Mouse (Mus musculus) hindbrain, embryonic 16.5 days (tissue): Measurements from ENCODE around the gene Olfr1232. TPM values are rescaled to one million over a fixed set of nuclear protein-coding genes. Genes with fewer than 3 reads are reported as not detected.

ENCODE experiments used
- ATAC-seq: fragments of 200-750 bp; cut with Nextera tagmentation; 2 replicates; pipeline ENCODE4 v1.8.0; 2017; ENCODE audit warnings: moderate TSS enrichment, moderate library complexity
- H3K27ac ChIP-seq: fragments of 300-500 bp; sonication (generic); 2 replicates; pipeline ENCODE4 v1.5.1; 2014; ENCODE audit warnings: low read depth, mild to moderate bottlenecking, control low read depth, low read length, moderate library complexity
- H3K27me3 ChIP-seq: fragments of 300-500 bp; sonication (generic); replicated peaks from 2 replicates; pipeline ENCODE4 v1.6.1; 2014; ENCODE audit warnings: low read length; ENCODE audit not compliant: control insufficient read depth, insufficient read depth
- H3K36me3 ChIP-seq: fragments of 300-500 bp; sonication (generic); 2 replicates; pipeline ENCODE4 v1.6.1; 2014; ENCODE audit warnings: mild to moderate bottlenecking, low read length, moderate library complexity, mixed read lengths; ENCODE audit not compliant: control insufficient read depth, insufficient read depth
- H3K4me1 ChIP-seq: fragments of 300-500 bp; sonication (generic); 2 replicates; pipeline ENCODE4 v1.6.1; 2014; ENCODE audit warnings: low read depth, low read length; ENCODE audit not compliant: control insufficient read depth, insufficient read depth
- H3K4me2 ChIP-seq: fragments of 300-500 bp; sonication (generic); 2 replicates; pipeline ENCODE4 v1.6.1; 2014; ENCODE audit warnings: mild to moderate bottlenecking, low read length, control low read depth, moderate library complexity
- H3K4me3 ChIP-seq: fragments of 300-500 bp; sonication (generic); 2 replicates; pipeline ENCODE4 v1.5.1; 2014; ENCODE audit warnings: mild to moderate bottlenecking, low read length, control low read depth, moderate library complexity
- H3K9ac ChIP-seq: fragments of 300-500 bp; sonication (generic); 2 replicates; pipeline ENCODE4 v1.6.1; 2014; ENCODE audit warnings: low read depth, mild to moderate bottlenecking, control low read depth, low read length, moderate library complexity
- H3K9me3 ChIP-seq: fragments of 300-500 bp; sonication (generic); 2 replicates; pipeline ENCODE4 v1.6.1; 2014; ENCODE audit warnings: mild to moderate bottlenecking, low read length, moderate library complexity; ENCODE audit not compliant: control insufficient read depth
- WGBS: fragments of 180-500 bp; shearing (Covaris S2); extraction: QIAGEN DNeasy Blood & Tissue Kit; methylation state at CpG from one replicate; pipeline ENCODE4 v1.1.7; 2014; 5-methylcytosine and 5-hydroxymethylcytosine counted together
- polyA plus RNA-seq: library from polyadenylated mRNA; unstranded; fragments of >200 nt; fragmentation: Nextera tagmentation; extraction: Ambion mirVana; gene quantifications from 2 replicates; pipeline ENCODE4 v1.2.1, GENCODE M21; 2015

Olfr1232 gene
- not detected in 2 replicates for polyA plus RNA-seq

GRCm38 (mm10) chr2:89329575-89329974 is at the start of gene Olfr1232:
Gene Olfr1232 (minus strand): TSS chr2:89329675.
- no peak within 1 kb of the TSS for H3K4me2 ChIP-seq
- no peak within 1 kb of the TSS for H3K4me3 ChIP-seq
- no peaks in the 10 kb centered on the region for H3K4me1 ChIP-seq
- H3K9me3 ChIP-seq, result no peaks in the 10 kb centered on the region
- no peak within 1 kb of the TSS for H3K9ac ChIP-seq
- H3K27ac ChIP-seq, result no peak within 1 kb of the TSS
- H3K27me3 ChIP-seq, result no peaks in the 10 kb centered on the region
- H3K36me3 ChIP-seq, result no peaks in the 10 kb centered on the region
- ATAC-seq, result no peak

DNA sequence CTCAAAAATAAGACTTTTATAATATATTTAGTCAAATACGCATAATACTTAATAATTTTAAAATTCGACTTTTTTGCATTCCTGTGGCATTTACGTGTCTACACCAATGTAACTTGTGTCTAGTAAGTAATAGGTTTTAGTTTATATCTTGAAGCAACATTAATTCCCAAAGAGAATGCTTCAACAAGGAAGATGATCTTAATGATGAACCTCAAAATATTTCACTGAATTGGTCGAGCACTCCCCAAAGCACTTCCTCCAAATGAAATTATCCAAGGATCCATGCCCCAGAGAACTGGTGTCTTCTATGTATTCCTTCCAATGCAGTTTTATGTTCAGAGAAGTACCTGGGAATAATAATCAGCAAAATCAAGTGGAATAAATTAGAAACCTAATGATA is 35.3 kb upstream of the Olfr1232 start, which contains the start of gene Olfr1234:
Gene Olfr1234 (minus strand): TSS at position 101 of the 400 bp plus-strand sequence.
- no peak within 1 kb of the TSS for H3K4me3 ChIP-seq
- 90% methylated on average over 4 of the region's 4 CpGs for WGBS
- no peaks in the 10 kb centered on the region for H3K27me3 ChIP-seq
- no peak for ATAC-seq
- no peaks in the 10 kb centered on the region for H3K36me3 ChIP-seq
- H3K9me3 ChIP-seq, result no peaks in the 10 kb centered on the region
- H3K27ac ChIP-seq, result no peak within 1 kb of the TSS
- H3K4me2 ChIP-seq, result no peak within 1 kb of the TSS
- H3K4me1 ChIP-seq, result no peaks in the 10 kb centered on the region
- no peak within 1 kb of the TSS for H3K9ac ChIP-seq

DNA sequence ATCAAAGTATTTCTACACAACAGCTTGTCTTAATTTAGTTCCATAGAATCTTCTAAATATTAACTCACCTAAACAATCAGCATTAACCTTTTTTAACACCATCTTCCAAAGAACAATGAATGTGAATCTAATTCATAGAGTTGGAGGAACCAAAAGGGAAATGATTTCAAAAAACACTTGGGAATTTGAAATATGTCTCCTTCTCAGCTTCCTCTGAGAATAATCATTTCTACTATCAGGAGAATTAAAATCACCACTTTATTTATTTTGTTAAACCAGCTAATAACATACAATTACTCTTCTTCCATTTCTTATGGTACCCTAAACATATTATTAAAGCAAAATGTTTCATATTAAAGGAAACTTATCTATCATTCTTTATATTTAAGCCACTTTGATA is 12.8 kb upstream of the Olfr1232 start, which contains the start of gene Olfr1233:
Gene Olfr1233 (minus strand): TSS at position 101 of the 400 bp plus-strand sequence.
- Histone ChIP-seq H3K4me3 (no peak within 1 kb of the TSS), H3K4me1 (no peaks in the 10 kb centered on the region), H3K9me3 (no peaks in the 10 kb centered on the region), H3K4me2 (no peak within 1 kb of the TSS), H3K27ac (no peak within 1 kb of the TSS), H3K36me3 (no peaks in the 10 kb centered on the region), H3K9ac (no peak within 1 kb of the TSS), H3K27me3 (no peaks in the 10 kb centered on the region)
- ATAC-seq, result no peak

- WGBS, result 70% methylated on average over 2 of the region's 2 CpGs
- no peak for ATAC-seq
- no peak within 1 kb of the TSS for H3K9ac ChIP-seq
- no peak within 1 kb of the TSS for H3K27ac ChIP-seq
- no peaks in the 10 kb centered on the region for H3K4me1 ChIP-seq
- no peaks in the 10 kb centered on the region for H3K9me3 ChIP-seq
- no peaks in the 10 kb centered on the region for H3K27me3 ChIP-seq
- H3K4me2 ChIP-seq, result no peak within 1 kb of the TSS
- no peak within 1 kb of the TSS for H3K4me3 ChIP-seq
- no peaks in the 10 kb centered on the region for H3K36me3 ChIP-seq
Measured at GRCm38 (mm10) chr2:89306974-89307373, 22.5 kb downstream of the Olfr1232 start, which contains the start of gene Olfr1231. Gene Olfr1231 (minus strand): TSS chr2:89307074.

DNA sequence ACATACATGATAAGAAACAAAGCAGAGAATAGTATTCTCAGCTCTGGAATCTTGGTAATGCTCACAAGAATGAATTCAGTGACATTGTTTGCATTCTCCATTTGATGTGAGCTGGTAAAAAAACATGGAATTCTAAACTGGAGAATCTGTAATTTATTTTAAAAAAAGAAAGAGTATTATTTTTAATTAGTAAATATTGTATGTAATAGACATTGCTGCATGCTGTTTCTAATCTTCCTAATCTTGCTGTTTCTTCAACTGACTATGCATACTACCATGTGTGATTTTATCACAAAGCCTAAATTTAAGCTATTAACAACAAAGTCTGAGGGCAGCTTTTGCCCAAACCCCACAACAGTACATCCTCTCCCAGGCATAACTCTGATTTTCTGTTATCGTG is 32.3 kb downstream of the Olfr1232 start, which contains the start of gene Olfr1230:
Gene Olfr1230 (minus strand): TSS at position 101 of the 400 bp plus-strand sequence.
- WGBS, result 85% methylated on average over 1 of the region's 1 CpGs
- H3K9me3 ChIP-seq, result no peaks in the 10 kb centered on the region
- H3K27me3 ChIP-seq, result no peaks in the 10 kb centered on the region
- H3K27ac ChIP-seq, result no peak within 1 kb of the TSS
- no peak for ATAC-seq
- H3K4me3 ChIP-seq, result no peak within 1 kb of the TSS
- no peaks in the 10 kb centered on the region for H3K36me3 ChIP-seq
- H3K4me2 ChIP-seq, result no peak within 1 kb of the TSS
- no peak within 1 kb of the TSS for H3K9ac ChIP-seq
- no peaks in the 10 kb centered on the region for H3K4me1 ChIP-seq

DNA sequence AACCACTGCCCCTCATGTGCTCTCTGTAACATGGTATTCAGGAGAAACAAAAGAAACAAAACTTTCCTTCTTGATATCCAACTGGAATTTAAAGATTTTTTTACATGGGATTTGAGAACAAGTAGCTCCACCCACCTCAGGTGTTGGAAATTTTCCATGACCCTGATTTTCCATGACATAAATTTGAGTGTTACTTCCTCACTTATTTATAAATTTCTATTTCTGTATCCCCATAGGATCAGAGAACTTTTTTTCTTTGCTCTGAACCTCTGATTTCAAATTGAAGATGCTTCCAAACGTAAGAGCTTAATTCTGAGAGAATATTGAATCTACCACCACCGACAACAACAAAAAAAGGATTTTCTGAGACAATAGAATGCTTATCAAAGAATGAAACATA is 41.6 kb downstream of the Olfr1232 start, which contains the start of gene Olfr1229:
Gene Olfr1229 (minus strand): TSS at position 101 of the 400 bp plus-strand sequence.
- no peaks in the 10 kb centered on the region for H3K27me3 ChIP-seq
- ATAC-seq, result no peak
- no peaks in the 10 kb centered on the region for H3K4me1 ChIP-seq

More for the DNA sequence above, 41.6 kb downstream of the Olfr1232 start, which contains the start of gene Olfr1229:
- Histone ChIP-seq H3K4me3 (no peak within 1 kb of the TSS), H3K9me3 (no peaks in the 10 kb centered on the region), H3K27ac (no peak within 1 kb of the TSS), H3K9ac (no peak within 1 kb of the TSS), H3K36me3 (no peaks in the 10 kb centered on the region), H3K4me2 (no peak within 1 kb of the TSS)
- 84% methylated on average over 2 of the region's 2 CpGs for WGBS

Other genes starting within 250 kb of the Olfr1232 start
- not detected in 2 replicates for gene Olfr1219, start 246.2 kb downstream of the Olfr1232 start, polyA plus RNA-seq
- not detected in 2 replicates for gene Olfr1220, start 222.8 kb downstream of the Olfr1232 start, polyA plus RNA-seq
- gene Olfr1221, start 212.4 kb downstream of the Olfr1232 start, polyA plus RNA-seq, result not detected in 2 replicates
- not detected in 2 replicates for gene Olfr1222, start 196.6 kb downstream of the Olfr1232 start, polyA plus RNA-seq
- gene Olfr1223, start 178.1 kb downstream of the Olfr1232 start, polyA plus RNA-seq, result not detected in 2 replicates
- gene Olfr1224-ps1, start 165.6 kb downstream of the Olfr1232 start, polyA plus RNA-seq, result not detected in 2 replicates
- not detected in 2 replicates for gene Olfr1225, start 155.0 kb downstream of the Olfr1232 start, polyA plus RNA-seq
- gene Olfr1226, start 129.6 kb downstream of the Olfr1232 start, polyA plus RNA-seq, result not detected in 2 replicates
- gene Olfr1228, start 75.6 kb downstream of the Olfr1232 start, polyA plus RNA-seq, result not detected in 2 replicates
- gene Olfr1229, start 41.7 kb downstream of the Olfr1232 start, polyA plus RNA-seq, result not detected in 2 replicates
- not detected in 2 replicates for gene Olfr1230, start 32.4 kb downstream of the Olfr1232 start, polyA plus RNA-seq
- not detected in 2 replicates for gene Olfr1231, start 22.6 kb downstream of the Olfr1232 start, polyA plus RNA-seq
- not detected in 2 replicates for gene Olfr1233, start 12.7 kb upstream of the Olfr1232 start, polyA plus RNA-seq
- gene Olfr1234, start 35.2 kb upstream of the Olfr1232 start, polyA plus RNA-seq, result not detected in 2 replicates
- not detected in 2 replicates for gene Olfr1238, start 80.0 kb upstream of the Olfr1232 start, polyA plus RNA-seq
- gene Olfr1239, start 90.7 kb upstream of the Olfr1232 start, polyA plus RNA-seq, result not detected in 2 replicates
- not detected in 2 replicates for gene Olfr1240, start 113.3 kb upstream of the Olfr1232 start, polyA plus RNA-seq
- gene Olfr1241, start 157.5 kb upstream of the Olfr1232 start, polyA plus RNA-seq, result not detected in 2 replicates
- gene Olfr1242, start 168.7 kb upstream of the Olfr1232 start, polyA plus RNA-seq, result not detected in 2 replicates
- gene Olfr1243, start 201.8 kb upstream of the Olfr1232 start, polyA plus RNA-seq, result not detected in 2 replicates
- gene Olfr1245, start 248.8 kb upstream of the Olfr1232 start, polyA plus RNA-seq, result not detected in 2 replicates